Mouse (Mus musculus) heart, embryonic 16.5 days (tissue): ENCODE measurements around the gene Nnat. TPM values are rescaled to one million over a fixed set of nuclear protein-coding genes. Genes with fewer than 3 reads are reported as not detected.

ENCODE experiments used
- ATAC-seq: fragments of 200-750 bp; cut with Nextera tagmentation; replicated peaks from 2 replicates; pipeline ENCODE4 v1.8.0; 2017; ENCODE audit warnings: moderate number of reproducible peaks; ENCODE audit not compliant: insufficient read depth, low FRiP score; ENCODE audit errors: extremely low read depth
- H3K27ac ChIP-seq: fragments of 300-500 bp; sonication (generic); 2 replicates; pipeline ENCODE4 v1.5.1; 2014; ENCODE audit warnings: mild to moderate bottlenecking, low read length, control low read depth, moderate library complexity
- H3K27me3 ChIP-seq: fragments of 300-500 bp; sonication (generic); 2 replicates; pipeline ENCODE4 v1.6.1; 2014; ENCODE audit warnings: low read length, mixed read lengths; ENCODE audit not compliant: control insufficient read depth, insufficient read depth
- H3K36me3 ChIP-seq: fragments of 300-500 bp; sonication (generic); 2 replicates; pipeline ENCODE4 v1.6.1; 2014; ENCODE audit not compliant: control insufficient read depth, insufficient read depth
- H3K4me1 ChIP-seq: fragments of 300-500 bp; sonication (generic); 2 replicates; pipeline ENCODE4 v1.6.1; 2014; ENCODE audit warnings: low read length, mixed read lengths; ENCODE audit not compliant: control insufficient read depth, insufficient read depth
- H3K4me2 ChIP-seq: fragments of 300-500 bp; sonication (generic); 2 replicates; pipeline ENCODE4 v1.6.1; 2014; ENCODE audit warnings: low read depth, mild to moderate bottlenecking, control low read depth, low read length
- H3K4me3 ChIP-seq: fragments of 300-500 bp; sonication (generic); 2 replicates; pipeline ENCODE4 v1.5.1; 2014; ENCODE audit warnings: mild to moderate bottlenecking, control low read depth, low read length
- H3K9ac ChIP-seq: fragments of 300-500 bp; sonication (generic); 2 replicates; pipeline ENCODE4 v1.6.1; 2014; ENCODE audit warnings: low read length, control low read depth
- H3K9me3 ChIP-seq: fragments of 300-500 bp; sonication (generic); replicated peaks from 2 replicates; pipeline ENCODE4 v1.6.1; 2016; ENCODE audit warnings: low read length; ENCODE audit not compliant: control insufficient read depth
- WGBS: fragments of 180-500 bp; shearing (Covaris S2); extraction: QIAGEN DNeasy Blood & Tissue Kit; methylation state at CpG from one replicate; pipeline ENCODE4 v1.1.7; 2014; 5-methylcytosine and 5-hydroxymethylcytosine counted together
- polyA plus RNA-seq: library from polyadenylated mRNA; unstranded; fragments of >200 nt; fragmentation: Nextera tagmentation; extraction: Ambion mirVana; gene quantifications from 2 replicates; pipeline ENCODE4 v1.2.1, GENCODE M21; 2015

Gene Nnat
- polyA plus RNA-seq, 1 experiment from 2014 or later, result 41.5 TPM

DNA sequence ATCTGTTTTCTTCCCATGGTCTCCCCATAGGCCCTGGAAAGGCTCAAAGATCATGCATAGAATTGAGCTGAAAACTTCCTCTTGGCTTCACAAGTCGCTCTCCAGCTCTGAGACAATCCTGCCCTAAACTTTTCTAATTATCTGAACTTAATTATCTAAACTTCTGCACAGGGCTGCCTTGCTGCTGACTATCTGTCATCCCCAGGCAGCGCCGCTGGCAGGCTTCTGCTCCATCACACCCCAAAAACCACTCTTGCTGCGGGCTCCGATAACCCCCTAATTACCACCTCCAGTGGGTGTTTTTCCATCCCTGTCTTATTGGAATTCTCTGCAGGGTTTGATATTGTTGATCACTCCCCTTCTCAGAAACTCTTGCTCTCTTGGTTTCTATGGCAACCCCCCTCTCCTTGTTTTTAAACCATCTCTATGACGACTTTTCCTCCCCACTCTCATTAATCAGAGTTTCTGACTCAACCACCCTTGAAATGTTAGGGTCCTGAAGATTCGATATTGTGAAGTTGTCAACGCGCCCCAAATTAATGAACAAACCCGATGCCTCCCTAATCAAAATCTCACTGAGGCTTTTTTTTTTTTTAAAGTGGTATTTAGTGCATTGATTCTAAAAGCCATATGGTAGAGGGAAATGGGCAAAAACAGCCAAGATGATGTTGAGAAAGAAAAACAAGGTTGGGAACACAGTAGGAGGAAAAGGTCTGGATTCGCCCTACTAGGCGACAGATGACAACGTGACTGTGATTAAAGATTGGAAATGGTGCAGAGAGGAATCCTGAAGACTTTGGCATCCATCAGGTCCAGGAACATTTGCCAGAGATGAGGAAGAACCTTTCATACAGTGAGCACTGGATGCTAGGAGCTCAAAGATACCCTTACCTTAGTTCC is 29.6 kb upstream of the Nnat start:
- ATAC-seq, result no peak
- Histone ChIP-seq H3K9ac (no peak overlapping the region), H3K4me2 (no peak overlapping the region), H3K4me1 (no peaks in the 10 kb centered on the region), H3K27ac (no peak overlapping the region), H3K36me3 (no peaks in the 10 kb centered on the region), H3K9me3 (no peaks in the 10 kb centered on the region), H3K4me3 (no peak overlapping the region), H3K27me3 (peaks cover 3% of the 10 kb centered on the region; the same call in 1 of the 2 replicates)
- 63% methylated on average over 13 of the region's 13 CpGs for WGBS

DNA sequence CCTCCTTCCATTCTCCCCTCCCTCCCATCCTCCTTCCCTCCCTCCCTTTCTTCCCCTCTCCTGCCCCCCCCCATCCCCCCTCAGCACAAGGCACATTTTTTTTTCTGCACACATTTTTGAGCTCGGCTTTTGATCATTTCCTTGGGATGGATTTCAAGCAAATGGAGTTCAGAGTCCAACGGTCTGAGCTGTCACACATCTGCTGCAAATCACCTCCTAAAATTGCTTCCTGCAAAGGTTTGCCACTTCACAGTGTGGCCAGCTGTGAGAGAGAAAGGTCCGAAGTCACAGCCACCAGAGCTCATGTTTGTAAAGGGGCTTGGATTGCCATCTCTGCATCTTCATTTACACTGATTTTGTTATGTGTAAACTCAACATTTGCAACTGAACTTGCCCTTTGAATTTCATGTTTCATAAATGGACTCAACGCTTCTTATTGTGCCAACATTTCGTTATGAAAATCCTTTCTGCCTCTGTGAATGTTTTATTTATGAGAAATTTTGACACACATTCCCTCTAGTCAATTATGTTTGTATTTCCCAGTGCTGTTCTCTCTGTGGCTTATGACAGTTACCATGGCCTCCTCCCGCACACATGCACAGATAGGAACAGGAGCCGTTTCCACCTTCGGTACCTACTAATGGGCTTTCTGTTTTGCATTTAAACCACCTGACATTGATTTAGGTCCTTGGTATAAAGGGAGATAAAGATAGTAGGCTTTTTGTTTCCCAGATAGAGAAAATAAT is 28.0 kb upstream of the Nnat start:
- WGBS, result 54% methylated on average over 8 of the region's 8 CpGs
- Histone ChIP-seq H3K27ac (no peak overlapping the region), H3K9me3 (no peaks in the 10 kb centered on the region), H3K4me1 (peaks cover 7% of the 10 kb centered on the region), H3K27me3 (peaks cover 3% of the 10 kb centered on the region; the same call in 1 of the 2 replicates), H3K9ac (no peak overlapping the region), H3K36me3 (no peaks in the 10 kb centered on the region), H3K4me3 (no peak overlapping the region), H3K4me2 (no peak overlapping the region)
- ATAC-seq, result no peak

DNA sequence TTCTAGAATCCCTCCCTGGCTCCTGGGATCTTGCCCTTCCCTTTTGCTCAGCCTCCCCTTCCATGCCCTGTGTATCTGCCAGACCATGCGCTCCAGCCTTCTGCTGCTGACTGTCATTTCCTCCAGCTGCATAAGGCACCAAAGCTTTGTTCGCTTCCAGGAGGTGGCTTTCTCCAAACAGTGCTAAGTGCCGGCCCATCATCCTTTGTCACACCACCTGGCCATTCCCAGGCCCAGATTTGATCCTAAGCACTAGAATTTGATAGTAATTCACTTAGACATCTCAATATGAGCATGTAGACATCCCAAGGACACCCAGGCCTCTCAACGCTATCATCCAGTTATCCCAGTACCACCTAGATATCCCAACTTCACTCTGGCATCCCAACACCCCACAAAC is 25.7 kb upstream of the Nnat start:
- 78% methylated on average over 4 of the region's 4 CpGs for WGBS
- Histone ChIP-seq H3K27me3 (peaks cover 3% of the 10 kb centered on the region; the same call in 1 of the 2 replicates), H3K36me3 (no peaks in the 10 kb centered on the region), H3K4me3 (no peak overlapping the region), H3K4me2 (no peak overlapping the region), H3K9me3 (no peaks in the 10 kb centered on the region), H3K4me1 (peaks cover 7% of the 10 kb centered on the region), H3K9ac (no peak overlapping the region), H3K27ac (no peak overlapping the region)
- no peak for ATAC-seq

DNA sequence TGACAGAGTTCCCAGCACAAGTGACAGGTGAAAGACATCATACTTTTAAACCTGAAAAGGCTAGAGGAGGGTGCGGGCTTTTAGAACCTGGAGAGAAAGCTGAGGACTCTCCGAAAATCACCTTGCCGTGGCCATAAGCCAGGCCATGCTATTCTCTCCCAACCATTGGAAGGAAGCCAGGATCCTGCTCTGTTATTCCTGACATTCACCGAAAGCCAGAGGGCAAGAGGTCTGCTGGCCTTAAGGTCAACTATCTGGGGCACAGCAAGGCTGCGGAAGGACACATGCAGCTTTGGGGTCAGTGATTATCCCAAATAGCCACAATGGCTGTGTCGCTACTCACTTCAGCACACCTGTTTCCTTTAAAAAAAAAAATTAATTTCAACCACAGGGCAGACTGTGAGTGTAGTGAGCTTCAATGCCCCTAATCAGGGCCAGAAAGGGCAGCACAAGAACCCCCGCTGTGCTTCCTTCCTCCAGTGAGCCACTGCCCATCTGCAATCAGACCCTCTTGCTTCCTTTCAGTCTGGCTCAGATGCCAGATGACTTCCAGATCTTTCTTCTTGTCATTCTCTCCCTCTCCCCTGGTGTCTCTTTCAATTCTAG is 23.3 kb upstream of the Nnat start:
- 45% methylated on average over 7 of the region's 7 CpGs for WGBS

DNA sequence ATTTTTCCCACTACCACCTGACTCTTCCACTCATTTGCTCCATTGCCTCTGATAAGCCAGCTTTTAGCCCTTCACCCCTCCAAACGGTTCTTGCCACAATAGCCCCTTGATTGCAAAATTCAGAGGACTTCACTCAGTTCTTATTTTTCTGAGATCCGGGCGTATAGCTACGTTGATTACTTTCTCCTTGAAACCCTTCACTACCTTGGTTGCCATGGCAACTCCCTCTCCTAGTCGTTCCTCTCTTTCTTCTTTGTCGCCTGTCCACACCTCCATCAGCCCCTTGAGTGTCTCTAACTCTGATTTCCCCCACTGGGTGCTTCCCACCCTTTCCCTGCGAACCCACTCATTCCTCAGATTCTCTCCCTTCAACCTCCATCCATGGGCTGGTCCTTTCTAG is 22.8 kb upstream of the Nnat start:
- Histone ChIP-seq H3K4me1 (peaks cover 10% of the 10 kb centered on the region), H3K36me3 (peaks cover 2% of the 10 kb centered on the region), H3K4me3 (no peak overlapping the region), H3K9me3 (no peaks in the 10 kb centered on the region), H3K4me2 (no peak overlapping the region), H3K9ac (no peak overlapping the region), H3K27me3 (no peaks in the 10 kb centered on the region), H3K27ac (no peak overlapping the region)
- WGBS, result 41% methylated on average over 7 of the region's 7 CpGs
- ATAC-seq, result no peak

More for the DNA sequence above, 23.3 kb upstream of the Nnat start:
- no peak for ATAC-seq
- no peak overlapping the region for H3K4me3 ChIP-seq
- H3K4me2 ChIP-seq, result no peak overlapping the region
- H3K9me3 ChIP-seq, result no peaks in the 10 kb centered on the region
- peaks cover 10% of the 10 kb centered on the region for H3K4me1 ChIP-seq
- H3K9ac ChIP-seq, result no peak overlapping the region
- H3K36me3 ChIP-seq, result no peaks in the 10 kb centered on the region
- no peak overlapping the region for H3K27ac ChIP-seq
- H3K27me3 ChIP-seq, result no peaks in the 10 kb centered on the region

DNA sequence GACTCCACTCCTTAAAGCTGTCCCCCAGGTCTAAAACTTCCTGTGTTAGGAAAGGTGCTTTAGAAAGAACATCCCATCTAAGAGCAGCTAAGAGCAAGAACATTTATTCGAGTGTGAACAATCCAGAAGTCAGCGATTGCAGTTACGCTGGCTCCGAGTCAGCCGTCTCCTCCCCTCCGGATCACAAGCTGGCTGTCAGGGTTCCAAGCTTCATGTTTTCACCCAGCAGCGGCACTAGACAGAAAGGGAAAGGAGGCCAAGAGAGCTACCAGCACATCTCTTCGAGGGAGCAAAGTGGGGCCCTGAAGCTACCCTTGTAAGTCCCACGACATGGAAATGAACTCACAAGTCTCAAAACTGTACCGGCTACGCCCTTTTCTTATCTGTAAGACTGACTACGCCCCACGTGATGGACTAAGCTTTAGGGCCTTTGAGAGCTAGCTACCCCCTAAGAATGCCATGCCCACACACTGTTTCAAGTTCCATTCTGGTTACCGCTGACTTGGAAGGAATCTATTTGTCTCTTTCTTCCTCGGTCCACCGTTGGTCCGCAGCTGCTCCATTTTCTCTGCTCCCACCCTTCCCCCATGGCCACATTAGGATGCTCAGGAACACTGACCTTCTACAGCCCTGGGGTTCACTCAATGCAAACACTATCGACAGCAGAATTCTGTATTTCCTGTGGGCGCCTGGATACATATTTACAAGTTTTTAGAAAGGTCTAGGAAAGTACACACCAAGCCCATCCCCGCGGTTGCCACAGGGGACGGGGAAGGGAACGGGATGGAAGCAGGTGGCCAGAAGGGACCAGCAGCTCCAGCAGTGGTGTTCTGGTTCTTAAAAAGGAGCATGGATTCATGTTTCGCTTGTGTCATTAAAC is 19.6 kb upstream of the Nnat start:
- Histone ChIP-seq H3K27ac (no peak overlapping the region), H3K27me3 (no peaks in the 10 kb centered on the region), H3K9ac (no peak overlapping the region), H3K4me1 (peaks cover 10% of the 10 kb centered on the region), H3K36me3 (peaks cover 4% of the 10 kb centered on the region), H3K4me3 (no peak overlapping the region), H3K4me2 (no peak overlapping the region), H3K9me3 (no peaks in the 10 kb centered on the region)
- no peak for ATAC-seq
- 64% methylated on average over 24 of the region's 24 CpGs for WGBS

DNA sequence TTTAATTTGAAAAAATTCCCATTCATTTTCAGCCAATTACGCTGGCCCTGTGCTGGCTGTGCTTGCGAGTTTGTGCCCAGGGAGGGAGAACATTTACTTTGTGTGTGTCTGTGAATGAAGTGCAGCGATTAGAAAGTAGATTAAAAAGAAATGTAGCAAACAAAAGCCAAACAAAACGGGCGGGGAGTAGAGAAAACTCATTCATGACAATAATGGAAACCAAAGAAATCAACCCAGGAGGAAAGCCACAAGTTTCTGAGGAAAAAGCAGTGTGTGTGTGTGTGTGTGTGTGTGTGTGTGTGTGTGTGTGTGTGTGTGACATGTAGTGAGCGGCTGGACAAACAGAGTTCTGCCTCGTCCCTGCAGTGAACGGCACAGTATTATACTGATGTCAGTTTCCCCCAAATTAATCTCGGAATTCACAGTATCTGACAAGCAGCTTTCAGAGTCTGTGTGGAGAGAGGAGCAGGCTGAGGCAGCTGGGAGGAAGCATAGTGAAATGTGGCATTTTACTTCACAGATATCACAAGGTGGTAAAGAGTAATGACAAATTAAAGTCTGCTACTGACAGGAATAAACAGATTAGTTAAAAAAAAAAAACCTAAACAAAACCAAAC is 18.8 kb upstream of the Nnat start:
- 75% methylated on average over 9 of the region's 9 CpGs for WGBS
- H3K4me3 ChIP-seq, result no peak overlapping the region

DNA sequence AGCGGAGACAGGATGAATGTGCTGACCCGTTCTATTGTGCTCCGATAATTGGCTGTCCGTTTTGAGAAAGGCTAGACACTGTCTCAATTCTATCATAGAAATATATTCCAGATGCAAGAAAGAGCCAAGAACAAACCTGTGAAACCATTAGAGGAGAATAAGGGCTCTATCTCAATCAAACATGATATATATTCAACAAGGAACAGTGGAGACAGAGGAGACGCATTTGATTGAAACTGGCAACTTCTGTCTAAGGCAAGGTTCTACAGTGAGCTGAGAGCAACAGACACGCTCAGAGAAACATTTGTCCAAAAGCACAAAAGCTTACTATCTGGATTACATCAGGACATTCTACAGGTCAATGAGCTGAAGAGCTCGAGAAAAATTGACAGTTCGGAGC is 18.2 kb upstream of the Nnat start:
- no peak for ATAC-seq
- H3K36me3 ChIP-seq, result peaks cover 4% of the 10 kb centered on the region
- H3K27ac ChIP-seq, result no peak overlapping the region
- 79% methylated on average over 8 of the region's 8 CpGs for WGBS
- H3K4me1 ChIP-seq, result peaks cover 5% of the 10 kb centered on the region
- H3K27me3 ChIP-seq, result no peaks in the 10 kb centered on the region
- H3K9me3 ChIP-seq, result no peaks in the 10 kb centered on the region
- no peak overlapping the region for H3K4me3 ChIP-seq
- H3K9ac ChIP-seq, result no peak overlapping the region
- H3K4me2 ChIP-seq, result no peak overlapping the region

More for the DNA sequence above, 18.8 kb upstream of the Nnat start:
- H3K9ac ChIP-seq, result no peak overlapping the region
- peaks cover 4% of the 10 kb centered on the region for H3K36me3 ChIP-seq
- no peaks in the 10 kb centered on the region for H3K9me3 ChIP-seq
- no peak overlapping the region for H3K27ac ChIP-seq
- no peaks in the 10 kb centered on the region for H3K27me3 ChIP-seq
- no peak for ATAC-seq
- H3K4me2 ChIP-seq, result no peak overlapping the region
- H3K4me1 ChIP-seq, result peaks cover 10% of the 10 kb centered on the region
